Mouse (Mus musculus) gastrocnemius, postnatal 14 days (tissue): ENCODE results near the gene Smad3. TPM values are rescaled to one million over a fixed set of nuclear protein-coding genes. Genes with fewer than 3 reads are reported as not detected.

Experiments used
- DNase-seq: peaks from one replicate; pipeline ENCODE4 v3.0.0; 2021; ENCODE audit warnings: mixed read lengths
- intact Hi-C: fragments of 180-260 bp; cut with DNase I; formaldehyde crosslinking; loops from one replicate; pipeline ENCODE4 v1.15.1; 2025; ENCODE audit warnings: low total_unique reads
- total RNA-seq, 2 experiments: library from RNA; stranded (reverse); gene quantifications; 2 replicates each; pipeline ENCODE4 v1.2.3; 2021

Gene Smad3
- total RNA-seq, 2 experiments from 2014 or later, result 39.3 to 40.2 TPM

DNA sequence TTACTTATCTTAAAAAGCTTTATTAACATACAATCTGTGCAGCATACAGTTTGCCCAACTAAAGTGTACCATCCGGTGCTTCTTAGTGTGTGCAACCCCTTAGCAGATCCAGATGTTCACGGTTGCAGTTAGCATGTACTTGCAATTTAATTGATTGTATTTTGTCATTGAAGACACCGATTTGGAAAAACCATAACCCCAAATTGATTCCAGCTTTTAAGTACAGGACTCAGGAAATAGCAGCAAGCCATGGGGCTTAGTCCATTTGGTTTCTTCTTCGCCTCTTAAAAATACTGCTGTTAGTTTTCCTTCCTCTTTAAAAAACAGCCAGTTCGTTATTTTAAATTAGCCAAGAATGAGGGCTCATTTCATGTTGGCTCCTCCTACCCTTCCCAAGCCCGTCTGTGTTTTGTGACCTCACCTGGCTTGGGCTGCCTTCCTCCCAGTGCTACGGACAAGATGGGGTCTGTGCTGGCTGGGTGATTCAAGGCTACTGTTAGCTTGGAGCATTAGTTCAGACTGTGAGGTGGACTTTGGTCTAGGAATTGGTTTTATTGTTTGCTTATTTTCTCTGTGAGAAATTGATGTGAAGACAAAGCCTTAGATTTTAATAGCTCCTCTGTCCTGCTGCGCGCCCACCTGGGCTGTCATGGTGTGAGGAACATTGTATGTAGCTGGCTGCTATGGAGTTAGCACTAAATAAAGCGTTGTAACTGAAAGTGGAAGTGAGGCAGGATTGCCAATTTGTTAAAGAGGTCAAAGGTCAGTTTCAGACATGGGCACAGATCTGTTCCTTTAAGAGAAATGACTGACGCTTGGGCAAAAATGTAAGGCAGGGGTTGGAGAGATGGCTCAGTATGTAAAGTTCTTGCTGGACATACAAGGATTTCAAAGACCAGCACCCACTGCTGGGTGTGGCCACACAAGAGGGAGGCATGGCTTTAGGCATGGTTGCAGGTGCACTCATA is 143.5 kb downstream of the Smad3 start:
- DNase-seq, result no peak
- intact Hi-C loops, result no loop called here

DNA sequence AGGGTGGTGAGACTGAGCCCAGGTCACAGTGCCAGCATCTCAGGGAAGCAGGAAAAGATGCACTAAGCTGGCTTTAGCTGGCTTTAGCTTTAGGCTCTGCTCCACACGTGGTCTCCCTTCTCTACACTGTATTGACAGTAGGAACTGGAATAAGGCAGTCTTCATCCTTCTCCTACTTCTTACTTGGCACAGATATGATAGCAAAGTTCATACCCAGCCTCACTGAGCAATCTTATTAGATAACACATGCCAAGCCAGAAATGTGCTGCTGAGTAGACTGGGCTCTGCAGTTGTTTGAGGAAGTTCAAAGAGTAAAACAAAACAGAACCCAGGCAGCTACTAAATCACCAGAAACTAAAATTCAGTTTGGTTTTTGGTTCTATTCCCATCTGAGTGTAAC is 144.2 kb downstream of the Smad3 start:
- intact Hi-C loops, result no loop called here
- no peak for DNase-seq

DNA sequence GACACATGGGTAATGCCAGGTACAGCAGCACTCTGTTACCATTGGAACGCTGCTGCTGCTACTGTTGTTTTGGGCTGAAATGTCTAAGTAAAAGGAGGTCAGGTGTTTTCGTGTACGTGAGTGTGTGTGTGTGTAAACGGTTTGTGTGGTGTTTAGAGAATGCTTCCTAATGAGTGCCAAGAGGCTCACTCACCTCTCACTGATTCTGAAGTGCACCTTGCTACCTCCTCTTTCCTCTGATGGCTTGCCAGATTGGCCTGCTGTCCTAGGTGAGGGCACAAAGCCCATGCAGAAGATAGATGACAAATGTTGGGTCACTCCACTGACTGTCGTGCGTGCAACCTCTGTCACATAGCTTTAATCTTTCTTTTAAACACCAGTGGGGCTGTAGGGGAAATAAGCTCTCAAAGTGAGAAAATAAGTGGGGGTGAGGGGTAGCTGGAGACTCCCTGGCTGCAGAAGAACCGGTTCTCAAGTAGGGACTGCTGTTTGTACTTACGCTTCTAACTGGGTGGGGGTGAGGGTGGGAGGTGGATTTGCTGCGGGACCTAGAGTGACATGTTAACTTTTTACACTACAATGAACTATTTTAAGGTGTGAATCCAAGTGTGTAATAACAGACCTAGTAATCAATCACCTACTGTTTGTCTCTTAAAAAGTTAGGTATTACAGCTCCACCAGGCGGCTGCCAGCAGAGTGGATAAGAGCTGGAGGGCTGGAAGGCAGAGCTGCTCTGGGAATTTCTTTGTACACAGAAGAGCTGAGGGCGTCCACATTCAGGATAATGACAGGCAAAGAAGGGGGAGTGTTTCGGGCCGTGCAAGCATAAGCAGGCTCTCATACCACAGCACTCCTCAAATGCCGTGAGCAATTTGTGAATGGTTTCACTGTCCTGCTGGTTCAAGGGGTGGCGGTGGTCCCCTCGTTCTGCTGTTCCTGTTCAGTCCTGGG is 145.0 kb downstream of the Smad3 start:
- DNase-seq, result peak; percentile 14
- intact Hi-C loops, result no loop called here

DNA sequence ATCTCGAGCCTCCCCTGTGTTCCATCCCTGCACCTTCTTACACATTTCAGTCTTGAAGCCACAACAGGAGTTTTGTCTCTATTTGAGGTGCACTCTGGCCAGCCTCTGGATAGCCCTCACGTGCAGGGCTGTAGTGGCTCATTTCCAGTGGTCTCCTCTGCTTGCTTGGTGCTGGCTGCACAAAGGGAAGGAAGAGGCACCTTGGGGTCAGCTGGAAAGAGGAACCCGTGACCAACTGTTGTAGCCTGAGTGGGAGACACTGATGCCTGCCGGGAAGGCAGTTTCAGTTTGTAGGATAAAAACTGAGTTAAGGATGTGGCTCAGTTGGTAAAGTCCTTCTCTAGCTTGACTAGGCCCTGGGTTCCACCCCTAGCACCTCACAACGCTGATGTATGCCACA is 145.8 kb downstream of the Smad3 start:
- DNase-seq, result no peak
- intact Hi-C loops, result no loop called here

DNA sequence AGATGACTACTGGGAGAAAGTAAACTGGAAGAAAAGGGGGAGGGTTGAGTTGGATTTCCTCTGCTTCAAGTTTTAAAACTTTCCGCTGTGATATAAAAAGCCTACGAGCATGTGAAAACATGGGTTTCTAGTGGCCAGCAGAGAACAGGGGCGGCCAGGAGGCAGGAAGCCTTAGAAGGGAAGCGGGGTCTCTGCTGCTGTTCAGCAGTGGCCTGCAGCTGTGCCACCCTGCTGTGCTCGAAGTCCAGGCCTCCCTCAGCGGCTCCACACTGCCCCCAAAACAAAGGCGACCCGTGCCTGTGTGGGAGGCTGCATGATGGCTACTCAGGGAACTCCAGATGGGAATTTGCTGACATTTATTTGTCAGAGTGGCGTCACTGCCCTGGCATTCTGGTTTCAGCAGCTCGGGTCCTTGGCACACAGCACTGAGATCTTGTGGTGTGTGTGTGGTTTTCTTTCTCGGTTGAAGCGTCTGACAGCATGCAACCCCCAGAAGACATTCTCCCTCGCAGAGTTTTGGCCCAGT is 146.9 kb downstream of the Smad3 start:
- intact Hi-C loops, result no loop called here
- peak; percentile 46 for DNase-seq

DNA sequence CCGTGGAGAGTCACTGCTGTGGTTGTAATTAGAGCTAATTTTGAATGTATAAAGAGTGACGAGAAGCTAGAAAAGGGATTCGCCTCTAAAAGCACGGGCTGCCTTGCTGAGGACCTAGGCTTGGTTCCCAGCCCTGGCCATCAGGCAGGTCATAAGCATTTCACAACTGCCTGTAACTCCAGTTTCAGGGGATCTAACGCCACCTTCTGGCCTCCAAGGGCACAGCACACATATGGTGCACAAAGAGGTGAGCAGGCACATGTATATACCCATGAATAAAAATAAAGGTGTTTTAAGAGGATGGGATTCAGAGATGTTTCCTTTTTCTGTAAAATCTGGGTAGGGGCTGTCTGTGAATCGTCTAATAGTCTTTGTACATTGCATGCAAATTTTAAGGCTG is 147.6 kb downstream of the Smad3 start:
- DNase-seq, result no peak
- intact Hi-C loops, result no loop called here

DNA sequence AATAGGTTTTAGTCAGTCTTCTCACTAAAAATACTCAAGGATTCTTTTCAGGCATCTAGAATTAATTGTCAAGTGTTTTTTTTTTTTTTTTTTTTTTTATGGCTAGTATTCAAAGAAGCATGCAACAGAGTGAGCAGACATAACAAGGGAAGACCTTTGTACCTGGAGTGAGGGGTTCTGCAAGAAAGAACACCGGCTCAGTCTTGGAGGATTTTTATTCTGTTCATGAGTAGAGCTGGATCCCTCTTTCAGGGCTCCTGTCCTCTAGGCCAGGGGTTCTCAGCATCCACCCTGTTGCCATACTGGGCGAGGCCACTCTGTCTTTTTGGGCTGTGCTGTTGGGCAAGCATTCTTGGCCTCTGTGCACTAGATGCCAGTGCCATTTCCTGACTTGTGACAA is 148.0 kb downstream of the Smad3 start:
- intact Hi-C loops, result no loop called here

DNA sequence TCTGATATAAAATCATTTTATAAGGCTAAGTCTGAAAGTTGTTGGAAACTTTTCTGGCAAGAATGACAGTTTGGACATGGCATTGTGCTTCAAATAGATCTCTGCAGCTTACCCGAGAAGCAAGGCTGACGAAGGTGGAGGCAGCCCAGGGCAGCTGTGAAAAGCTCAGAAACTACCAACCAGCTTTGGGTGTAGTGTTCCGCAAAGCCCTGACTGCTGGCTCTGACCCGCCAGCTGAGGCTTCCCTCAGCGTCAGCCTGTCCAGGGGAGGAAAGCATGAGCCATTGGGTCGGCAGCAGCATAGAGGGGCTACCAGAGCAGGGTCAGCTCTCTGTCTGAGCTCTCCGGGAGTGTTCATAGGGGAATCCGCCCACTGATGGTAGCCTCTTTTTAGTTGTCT is 148.5 kb downstream of the Smad3 start:
- intact Hi-C loops, result no loop called here
- DNase-seq, result peak; percentile 23

More for the DNA sequence above, 148.0 kb downstream of the Smad3 start:
- DNase-seq, result no peak

DNA sequence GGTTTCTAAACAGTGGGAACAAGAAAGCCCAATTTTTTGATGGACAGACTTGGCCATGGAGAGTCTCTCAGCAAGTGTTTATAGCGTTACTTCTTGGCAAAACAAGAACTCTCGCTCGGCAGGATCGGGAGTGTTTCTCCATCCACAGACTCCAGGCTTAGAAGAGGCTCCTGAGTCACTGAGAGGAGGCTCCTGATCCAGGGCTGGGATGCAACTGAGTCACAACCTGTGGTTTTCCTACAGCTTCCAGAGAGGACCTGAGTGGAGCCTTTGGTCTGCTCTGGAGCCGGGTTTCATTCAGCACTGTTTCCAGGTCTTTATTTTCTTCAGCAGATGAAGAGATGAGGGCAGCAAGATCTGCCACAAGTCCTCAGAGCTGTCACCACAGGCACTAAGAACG is 149.8 kb downstream of the Smad3 start:
- intact Hi-C loops, result no loop called here
- no peak for DNase-seq

DNA sequence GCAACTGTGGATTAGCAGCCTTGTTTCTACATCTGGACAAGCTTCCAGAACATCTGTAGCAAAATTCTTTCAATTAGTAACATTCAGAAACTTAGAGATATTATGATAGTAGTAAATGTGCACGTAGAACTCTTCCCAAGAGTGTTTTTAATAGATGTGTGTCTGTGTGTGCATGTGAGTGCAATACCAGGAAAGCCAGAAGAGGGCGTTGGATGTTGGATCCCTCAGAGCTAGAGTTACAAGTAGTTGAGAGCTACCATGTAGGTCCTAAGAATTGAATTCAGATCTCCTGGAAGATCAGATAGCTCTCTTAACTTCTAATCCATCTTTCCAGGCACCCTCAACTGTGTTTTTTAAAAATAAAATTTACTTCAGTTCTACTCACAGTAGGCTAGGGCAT is 151.2 kb downstream of the Smad3 start:
- intact Hi-C loops, result no loop called here
- no peak for DNase-seq

DNA sequence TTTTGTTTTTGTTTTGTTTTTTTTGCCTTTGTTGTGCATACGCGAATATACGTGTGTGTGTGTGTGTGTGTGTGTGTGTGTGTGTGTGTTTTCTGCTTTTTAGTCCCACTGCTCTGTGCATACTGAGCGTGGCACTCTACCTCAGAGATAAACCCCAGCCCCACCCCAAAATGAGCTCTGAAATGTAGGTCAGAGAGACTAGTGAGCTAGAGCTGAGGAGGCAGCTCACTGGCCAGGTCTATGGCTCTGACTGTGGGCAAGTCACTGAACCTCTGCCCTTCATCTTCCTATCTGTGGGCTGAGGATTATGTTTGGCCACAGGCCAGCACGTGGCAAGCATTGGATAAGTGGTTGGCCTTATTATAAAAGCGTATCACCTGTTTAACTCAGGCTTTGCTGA is 153.9 kb downstream of the Smad3 start:
- DNase-seq, result no peak
- intact Hi-C loops, result no loop called here

DNA sequence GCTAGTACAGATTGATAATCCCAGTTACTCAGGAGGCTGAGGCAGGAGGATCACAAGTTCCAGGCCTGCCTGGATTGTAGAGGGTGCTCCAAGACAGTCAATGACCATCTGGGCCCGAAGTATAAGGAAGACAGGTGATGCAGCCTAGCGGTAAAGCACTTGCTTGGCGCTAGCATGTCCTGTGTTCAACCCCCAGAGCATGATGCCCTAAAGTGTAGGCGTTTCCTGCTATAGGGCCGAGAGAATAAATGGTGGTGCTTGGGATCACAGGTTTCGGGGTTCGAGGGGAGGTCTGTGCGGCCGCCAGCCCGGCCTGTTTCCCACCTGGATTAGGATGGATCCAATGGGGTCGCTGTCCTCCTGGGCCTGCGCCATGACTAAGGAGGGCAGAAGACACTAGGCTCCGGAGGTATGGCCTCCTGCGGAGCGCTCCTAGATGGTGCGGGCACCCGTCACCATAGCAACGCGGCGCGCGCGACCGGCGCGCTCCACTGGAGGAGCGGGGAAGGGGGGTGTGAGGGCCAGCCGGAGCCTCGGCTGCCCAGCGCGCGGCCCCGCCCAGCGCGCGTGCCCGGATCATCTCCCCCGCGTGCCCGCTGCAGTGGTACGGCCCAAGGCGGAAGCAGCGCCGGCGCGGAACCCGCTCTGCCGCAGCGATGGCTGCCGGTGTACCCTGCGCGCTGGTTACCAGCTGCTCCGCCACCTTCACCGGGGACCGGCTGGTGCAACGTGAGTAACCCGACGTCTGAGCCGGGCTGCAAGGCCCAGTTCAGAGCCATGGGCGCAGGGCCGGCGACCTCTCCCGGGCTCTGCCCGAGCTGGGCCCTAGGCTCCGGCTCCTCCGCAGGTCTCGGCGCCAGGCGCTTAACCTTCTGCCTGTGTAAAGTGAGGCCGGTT is 155.5 kb downstream of the Smad3 start, which contains the start of the genes Iqch and Aagab:
TSS of gene Iqch (minus strand) at position 451 of the 897 bp plus-strand sequence.
TSS of gene Aagab (plus strand) at position 618 of the 897 bp plus-strand sequence.
- peak; percentile 95 for DNase-seq
- intact Hi-C loops, result no loop called here

Other genes starting within 250 kb of the Smad3 start
- gene Iqch, start 155.5 kb downstream of the Smad3 start, total RNA-seq, result under 1 TPM in 1 of 2 experiments, not detected in 1; 0.07 TPM
- gene Aagab, start 155.3 kb downstream of the Smad3 start, total RNA-seq, result 10 to 100 TPM in 1 of 2 experiments, 1 to 10 TPM in 1; 9.3 to 11.2 TPM